Mouse (Mus musculus) embryonic facial prominence, embryonic 11.5 days (tissue): ENCODE results near the gene Mphosph9. TPM values are rescaled to one million over a fixed set of nuclear protein-coding genes. Genes with fewer than 3 reads are reported as not detected.
A peak's percentile ranks its signal among the peaks of the same experiment; 100 is the strongest.

Source experiments
- ATAC-seq: fragments of 200-750 bp; cut with Nextera tagmentation; replicated peaks from 2 replicates; pipeline ENCODE4 v1.8.0; 2017; ENCODE audit warnings: low read depth; ENCODE audit not compliant: insufficient number of reproducible peaks, low FRiP score, low TSS enrichment
- DNase-seq: peaks from one replicate; pipeline ENCODE4 v3.0.0-alpha.2; 2015; ENCODE audit warnings: low spot score
- H3K27ac ChIP-seq: fragments of 300-500 bp; sonication (generic); replicated peaks from 2 replicates; pipeline ENCODE4 v1.5.1; 2014; ENCODE audit warnings: mild to moderate bottlenecking, low read depth, low read length, control low read depth
- H3K27me3 ChIP-seq: fragments of 300-500 bp; sonication (generic); 2 replicates; pipeline ENCODE4 v1.6.1; 2014; ENCODE audit warnings: mild to moderate bottlenecking, low read length, moderate library complexity, mixed read lengths; ENCODE audit not compliant: control insufficient read depth, insufficient read depth
- H3K36me3 ChIP-seq: fragments of 300-500 bp; sonication (generic); replicated peaks from 2 replicates; pipeline ENCODE4 v1.6.1; 2014; ENCODE audit warnings: low read depth, mild to moderate bottlenecking, low read length, moderate library complexity, mixed read lengths; ENCODE audit not compliant: control insufficient read depth, insufficient read depth
- H3K4me1 ChIP-seq: fragments of 300-500 bp; sonication (generic); 2 replicates; pipeline ENCODE4 v1.6.1; 2014; ENCODE audit warnings: low read length, mixed read lengths; ENCODE audit not compliant: control insufficient read depth, insufficient read depth
- H3K4me2 ChIP-seq: fragments of 300-500 bp; sonication (generic); 2 replicates; pipeline ENCODE4 v1.6.1; 2014; ENCODE audit warnings: low read depth, mild to moderate bottlenecking, control low read depth, low read length, moderate library complexity
- H3K4me3 ChIP-seq: fragments of 300-500 bp; sonication (generic); 2 replicates; pipeline ENCODE4 v1.5.1; 2014; ENCODE audit warnings: low read depth, low read length, control low read depth
- H3K9ac ChIP-seq: fragments of 300-500 bp; sonication (generic); replicated peaks from 2 replicates; pipeline ENCODE4 v1.6.1; 2014; ENCODE audit warnings: mild to moderate bottlenecking, control low read depth, low read length
- H3K9me3 ChIP-seq: fragments of 300-500 bp; sonication (generic); replicated peaks from 2 replicates; pipeline ENCODE4 v1.6.1; 2016; ENCODE audit warnings: mild to moderate bottlenecking, low read length, inconsistent platforms, mixed read lengths; ENCODE audit not compliant: control insufficient read depth
- WGBS: fragments of 180-500 bp; shearing (Covaris S2); extraction: QIAGEN DNeasy Blood & Tissue Kit; methylation state at CpG from one replicate; pipeline ENCODE4 v1.1.7; 2014; 5-methylcytosine and 5-hydroxymethylcytosine counted together
- polyA plus RNA-seq: library from polyadenylated mRNA; unstranded; fragments of >200 nt; fragmentation: Nextera tagmentation; extraction: Ambion mirVana; gene quantifications from 2 replicates; pipeline ENCODE4 v1.2.1, GENCODE M21; 2014

Gene Mphosph9
- polyA plus RNA-seq, 1 experiment from 2014 or later: 17.4 TPM

- ATAC-seq (no peak), DNase-seq (no peak)
- no peaks in the 10 kb centered on the region for H3K27me3 ChIP-seq
- H3K9me3 ChIP-seq: no peaks in the 10 kb centered on the region
- no peak overlapping the region for H3K9ac ChIP-seq
- no peaks in the 10 kb centered on the region for H3K36me3 ChIP-seq
- H3K27ac ChIP-seq: no peak overlapping the region
- H3K4me2 ChIP-seq: no peak overlapping the region
- H3K4me1 ChIP-seq: no peaks in the 10 kb centered on the region
- H3K4me3 ChIP-seq: no peak overlapping the region
- 73% methylated on average over 2 of the region's 2 CpGs for WGBS
Observed at GRCm38 (mm10) chr5:124259133-124259532, 68.6 kb downstream of the Mphosph9 start.

GRCm38 (mm10) chr5:124258026-124258425 lies 69.7 kb downstream of the Mphosph9 start:
- Histone ChIP-seq H3K4me1 (no peaks in the 10 kb centered on the region), H3K27me3 (no peaks in the 10 kb centered on the region), H3K4me2 (no peak overlapping the region), H3K9ac (no peak overlapping the region), H3K27ac (no peak overlapping the region), H3K36me3 (no peaks in the 10 kb centered on the region), H3K4me3 (no peak overlapping the region), H3K9me3 (no peaks in the 10 kb centered on the region)
- no peak for DNase-seq
- no peak for ATAC-seq
- WGBS: 97% methylated on average over 1 of the region's 1 CpGs

GRCm38 (mm10) chr5:124255141-124255540 lies 72.6 kb downstream of the Mphosph9 start:
- no peaks in the 10 kb centered on the region for H3K27me3 ChIP-seq
- H3K9me3 ChIP-seq: no peaks in the 10 kb centered on the region
- 90% methylated on average over 7 of the region's 7 CpGs for WGBS
- no peak overlapping the region for H3K4me3 ChIP-seq
- no peak for ATAC-seq
- H3K4me1 ChIP-seq: no peaks in the 10 kb centered on the region
- H3K36me3 ChIP-seq: no peaks in the 10 kb centered on the region
- DNase-seq: no peak
- H3K9ac ChIP-seq: no peak overlapping the region
- H3K4me2 ChIP-seq: no peak overlapping the region
- no peak overlapping the region for H3K27ac ChIP-seq

- no peak for ATAC-seq
- DNase-seq: no peak
- Histone ChIP-seq H3K4me1 (no peaks in the 10 kb centered on the region), H3K4me3 (no peak overlapping the region), H3K27ac (no peak overlapping the region), H3K9me3 (no peaks in the 10 kb centered on the region), H3K4me2 (no peak overlapping the region), H3K9ac (no peak overlapping the region), H3K27me3 (no peaks in the 10 kb centered on the region), H3K36me3 (no peaks in the 10 kb centered on the region)
- WGBS: 88% methylated on average over 8 of the region's 8 CpGs
Observed at GRCm38 (mm10) chr5:124253555-124253954, 74.2 kb downstream of the Mphosph9 start.

GRCm38 (mm10) chr5:124252580-124253320 lies 75.0 kb downstream of the Mphosph9 start:
- Histone ChIP-seq H3K9me3 (no peaks in the 10 kb centered on the region), H3K4me2 (no peak overlapping the region), H3K27ac (no peak overlapping the region), H3K36me3 (no peaks in the 10 kb centered on the region), H3K9ac (no peak overlapping the region), H3K4me1 (no peaks in the 10 kb centered on the region), H3K4me3 (no peak overlapping the region), H3K27me3 (no peaks in the 10 kb centered on the region)
- ATAC-seq (no peak), DNase-seq (no peak)
- 95% methylated on average over 13 of the region's 13 CpGs for WGBS

GRCm38 (mm10) chr5:124251070-124251469 lies 76.7 kb downstream of the Mphosph9 start:
- H3K9ac ChIP-seq: no peak overlapping the region
- H3K36me3 ChIP-seq: no peaks in the 10 kb centered on the region
- no peak overlapping the region for H3K4me2 ChIP-seq
- no peaks in the 10 kb centered on the region for H3K9me3 ChIP-seq
- WGBS: 82% methylated on average over 5 of the region's 5 CpGs
- no peak overlapping the region for H3K4me3 ChIP-seq
- H3K27me3 ChIP-seq: no peaks in the 10 kb centered on the region
- no peak overlapping the region for H3K27ac ChIP-seq
- H3K4me1 ChIP-seq: no peaks in the 10 kb centered on the region
- DNase-seq (no peak), ATAC-seq (no peak)

- DNase-seq: peak; percentile 74
- Histone ChIP-seq H3K9ac (peak within 1 kb of the TSS; percentile 88), H3K4me2 (peak within 1 kb of the TSS; percentile 92), H3K4me1 (no peaks in the 10 kb centered on the region), H3K4me3 (peak within 1 kb of the TSS; percentile 66), H3K9me3 (no peaks in the 10 kb centered on the region), H3K27ac (peak within 1 kb of the TSS; percentile 48), H3K27me3 (no peaks in the 10 kb centered on the region), H3K36me3 (no peaks in the 10 kb centered on the region)
- under 1% methylated on average over 47 of the region's 90 CpGs for WGBS
- ATAC-seq: peak; percentile 54; the same call in 1 of the 2 replicates
Observed at GRCm38 (mm10) chr5:124249614-124250591, 77.9 kb downstream of the Mphosph9 start, which contains the start of gene Pitpnm2. Pitpnm2 (minus strand) TSS chr5:124249760.
